Mouse (Mus musculus) ES-E14 (cell line): ENCODE data around the gene Orm2.

Experiments used
- MAFK ChIP-seq: IDR thresholded peaks from 2 replicates; pipeline ENCODE4 v1.6.1; 2014; ENCODE audit warnings: mild to moderate bottlenecking, low read depth, low read length, inconsistent platforms; ENCODE audit not compliant: insufficient read depth
- ZC3H11A ChIP-seq: IDR thresholded peaks from 2 replicates; pipeline ENCODE4 v1.6.1; 2012; ENCODE audit warnings: low read depth, mild to moderate bottlenecking, inconsistent platforms, low read length, borderline replicate concordance

DNA sequence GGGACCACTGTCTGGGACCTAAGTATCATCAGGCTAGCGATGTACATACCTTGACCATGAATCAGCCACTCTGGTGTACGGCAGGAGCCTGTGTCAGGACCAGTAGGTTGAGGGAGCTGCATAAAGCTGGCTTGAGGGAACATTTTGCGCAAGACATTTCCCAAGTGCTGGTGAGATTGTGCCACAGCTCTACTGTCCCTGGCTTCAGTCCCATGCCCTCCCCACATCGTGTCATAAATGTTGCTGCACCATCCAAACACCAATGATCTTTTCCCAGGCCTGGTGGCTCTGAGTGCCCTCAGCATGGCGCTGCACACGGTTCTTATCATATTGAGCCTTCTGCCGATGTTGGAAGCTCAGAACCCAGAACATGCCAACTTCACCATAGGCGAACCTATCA, 18.0 kb upstream of the Orm2 start, which contains the start of gene Orm1:
- no peak for TF ChIP-seq ZC3H11A
- no peak for TF ChIP-seq MAFK
